Mouse (Mus musculus) embryonic fibroblast, embryonic 13.5 days (primary cell): ENCODE measurements around the gene Dnmt1.

Source experiments
- CTCF ChIP-seq: IDR thresholded peaks from 2 replicates; pipeline ENCODE4 v1.5.1; 2011; ENCODE audit warnings: mild to moderate bottlenecking, control low read depth, low read length, moderate library complexity, borderline replicate concordance; ENCODE audit not compliant: insufficient read depth
- POLR2A ChIP-seq: IDR thresholded peaks from 2 replicates; pipeline ENCODE4 v1.6.1; 2011; ENCODE audit warnings: low read depth, mild to moderate bottlenecking, control low read depth, low read length, moderate library complexity

DNA sequence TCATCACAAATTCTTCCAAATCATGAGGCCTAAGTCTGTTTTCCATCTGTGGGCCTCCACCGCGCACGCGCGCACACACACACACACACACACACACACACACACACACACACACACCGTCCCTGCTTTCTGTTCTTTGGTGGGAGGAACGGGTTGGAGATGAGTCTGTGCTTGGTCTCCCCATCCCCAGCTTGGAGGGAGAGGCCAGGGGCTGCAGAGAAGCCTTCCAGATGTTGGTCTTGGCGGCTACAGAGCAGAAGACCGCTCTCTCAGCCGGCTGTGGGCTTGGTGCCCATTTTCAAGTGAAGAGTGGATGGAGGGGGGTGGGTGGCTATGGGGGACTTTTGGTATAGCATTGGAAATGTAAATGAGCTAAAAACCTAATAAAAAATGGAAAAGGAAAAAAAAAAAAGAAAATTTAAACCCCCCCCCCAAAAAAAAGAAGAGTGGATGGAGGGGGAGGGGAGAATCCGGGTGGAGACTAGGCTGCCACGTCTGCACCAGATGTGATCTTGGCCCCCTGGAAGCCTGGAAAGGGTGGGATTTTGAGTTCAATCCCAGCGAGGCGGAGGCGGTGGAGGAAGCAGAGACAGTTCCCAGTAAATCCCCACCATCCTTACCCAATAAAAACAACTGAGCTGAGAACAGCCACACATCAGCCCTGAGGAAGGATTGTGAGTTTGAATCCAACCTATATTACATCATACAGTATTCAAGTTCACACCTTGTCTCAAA, 27.4 kb upstream of the Dnmt1 start:
- TF ChIP-seq CTCF (no peak), POLR2A (no peak)
